Mouse (Mus musculus) urinary bladder, postnatal 36 days (tissue): ENCODE results near the gene Ghrl.
A peak's percentile ranks its signal among the peaks of the same experiment; 100 is the strongest.
"Not testable (repeated sequence)": the region's sequence is repeated elsewhere in the genome, so short reads cannot be mapped to it uniquely, and the experiment has no call there.

Experiments
- DNase-seq, 2 experiments: peaks; one replicate each; pipeline ENCODE4 v3.0.0; 2022; ENCODE audit warnings: low spot score in 2 of 2, mixed read lengths in 1 of 2

Gene Ghrl

GRCm38 (mm10) chr6:113696582-113697221 is 23.0 kb downstream of the Ghrl start, which contains the start of gene Tatdn2:
Gene Tatdn2 (plus strand): TSS chr6:113697050.
- peak; percentile 92 to 97 for DNase-seq

GRCm38 (mm10) chr6:113695766-113696355 is 23.8 kb downstream of the Ghrl start:
- DNase-seq, result no peak

GRCm38 (mm10) chr6:113695203-113695602 is 24.5 kb downstream of the Ghrl start:
- no peak for DNase-seq

DNA sequence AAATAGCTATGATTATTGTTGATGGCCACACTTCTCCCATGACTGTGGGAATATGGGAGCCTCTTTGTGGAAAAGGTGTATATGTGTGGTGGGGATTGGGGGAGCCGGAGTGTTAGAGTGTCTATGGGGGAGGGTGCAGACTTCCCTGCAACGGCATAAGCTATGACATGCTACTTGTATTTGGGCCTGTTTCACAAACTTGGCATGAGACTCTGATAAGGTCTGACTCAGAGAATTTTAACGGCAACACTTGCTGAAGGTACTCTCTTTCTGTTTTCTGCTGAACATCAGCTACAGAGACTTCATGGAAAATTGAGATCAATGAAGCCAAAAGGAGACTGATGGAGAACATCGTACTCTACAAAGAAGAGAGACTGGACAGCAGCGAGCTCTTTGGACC is 26.3 kb downstream of the Ghrl start:
- DNase-seq, result no peak

- no peak for DNase-seq
Measured at GRCm38 (mm10) chr6:113692661-113693133, 27.0 kb downstream of the Ghrl start.

DNA sequence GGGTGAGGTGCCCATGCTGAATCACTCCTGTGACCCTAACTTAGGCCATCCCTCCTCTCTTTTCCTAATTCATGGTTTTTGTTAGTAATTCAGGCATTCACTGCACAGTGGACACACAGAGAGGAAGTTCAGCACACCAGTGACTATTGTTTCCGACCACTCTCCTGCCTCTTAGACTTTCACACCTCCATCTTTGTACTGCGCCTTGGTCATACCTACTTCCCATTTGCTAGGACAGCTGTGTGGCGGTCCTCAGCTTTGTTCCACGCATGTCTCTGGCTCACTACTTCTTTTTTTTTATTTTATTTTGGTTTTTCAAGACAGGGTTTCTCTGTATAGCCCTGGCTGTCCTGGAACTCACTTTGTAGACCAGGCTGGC is 28.6 kb downstream of the Ghrl start:
- DNase-seq, result no peak

DNA sequence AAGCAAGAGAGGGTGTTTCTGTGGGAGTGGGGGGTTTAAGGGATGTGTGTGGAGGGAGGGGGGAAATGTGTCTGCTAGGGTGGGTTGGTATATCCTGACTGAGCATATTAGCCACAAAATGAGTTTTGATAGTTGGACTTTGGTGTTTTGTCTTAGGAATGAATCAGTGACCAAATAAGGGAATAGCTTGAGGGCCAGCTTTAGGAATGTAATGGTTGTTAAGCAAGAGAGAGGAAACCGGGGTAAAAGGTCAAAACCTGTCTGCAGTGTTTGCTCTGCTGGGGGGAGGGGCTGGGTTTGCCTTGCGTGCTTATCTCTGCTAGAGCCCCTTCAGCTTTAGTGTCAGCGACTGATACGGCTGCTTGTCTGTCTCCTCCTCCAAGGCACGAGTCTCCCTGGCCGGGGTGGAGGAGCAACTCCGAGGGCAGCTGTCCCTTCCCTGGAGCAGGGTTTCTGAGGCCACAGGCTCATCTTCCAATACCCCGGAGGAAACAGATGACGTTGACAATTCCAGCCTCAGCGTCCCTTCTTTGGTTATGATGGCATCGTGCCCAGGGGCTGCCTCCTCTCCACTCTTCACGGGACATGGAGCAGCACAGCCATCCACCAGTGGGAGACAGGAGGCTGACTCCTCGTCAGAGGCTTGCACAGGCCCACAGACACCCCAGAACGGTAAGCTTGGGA is 29.1 kb downstream of the Ghrl start:
- DNase-seq, result peak; percentile 73 to 83

- DNase-seq, result no peak
Measured at GRCm38 (mm10) chr6:113690008-113690399, 29.7 kb downstream of the Ghrl start.

DNA sequence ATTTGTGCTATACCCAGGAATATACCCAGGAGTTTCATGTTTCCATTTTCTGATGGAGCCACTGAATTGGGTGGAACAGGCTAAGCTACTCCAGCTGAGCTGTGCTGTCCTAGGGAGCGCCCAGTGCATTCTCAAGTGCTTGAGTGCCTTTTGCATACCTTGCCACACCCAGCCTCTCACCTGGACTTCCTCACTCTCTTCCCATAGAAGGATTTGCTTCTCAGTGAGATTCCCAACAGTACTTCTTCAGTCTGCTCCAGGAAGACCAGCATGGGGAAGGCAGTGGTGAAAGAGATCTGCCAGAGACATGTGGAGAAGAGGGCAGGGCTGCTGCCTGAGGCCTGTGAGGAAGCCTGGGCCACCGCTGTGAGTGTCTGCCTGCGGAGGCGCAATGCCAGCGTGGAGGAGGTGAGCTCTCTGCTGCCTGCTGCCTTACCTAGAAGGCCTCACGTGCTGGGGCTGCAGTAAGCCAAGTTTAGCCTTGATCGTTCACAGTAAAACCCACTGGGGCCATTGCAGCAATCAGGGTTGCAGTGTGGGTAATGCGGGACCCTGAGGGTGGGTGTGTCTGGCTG is 33.0 kb downstream of the Ghrl start:
- no peak for DNase-seq

DNA sequence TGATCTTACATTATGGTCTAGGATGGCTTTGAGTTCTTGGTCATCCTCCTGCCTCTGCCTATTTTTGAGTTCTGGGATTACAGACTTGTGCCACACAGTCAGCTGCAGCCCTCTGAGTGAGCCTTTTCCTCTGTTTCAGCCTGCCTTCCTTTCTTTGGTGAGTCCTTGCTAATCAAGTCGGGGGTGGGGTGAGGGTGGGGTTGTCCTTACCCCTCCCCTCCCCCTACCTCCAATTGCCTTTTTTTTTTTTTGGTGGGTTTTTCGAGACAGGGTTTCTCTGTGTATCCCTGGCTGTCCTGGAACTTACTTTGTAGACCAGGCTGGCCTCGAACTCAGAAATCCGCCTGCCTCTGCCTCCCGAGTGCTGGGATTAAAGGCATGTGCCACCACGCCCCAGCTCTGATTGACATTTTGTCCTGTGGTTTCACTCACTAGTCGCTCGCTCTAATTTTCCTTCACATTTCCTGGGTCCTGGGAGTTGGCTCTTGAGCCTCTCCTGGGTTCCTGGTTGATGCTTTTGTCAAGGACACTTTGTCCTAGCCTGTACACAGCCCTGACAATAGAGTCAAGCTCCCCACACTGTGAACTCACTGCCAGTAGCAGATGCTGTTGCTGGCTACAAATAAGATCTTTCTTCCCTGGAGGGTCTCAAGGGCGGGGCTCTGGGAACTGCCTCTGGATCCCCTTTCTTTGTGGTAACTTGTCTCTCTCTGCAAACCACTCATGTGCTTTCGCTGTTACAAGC is 36.4 kb downstream of the Ghrl start:
- no peak for DNase-seq

DNA sequence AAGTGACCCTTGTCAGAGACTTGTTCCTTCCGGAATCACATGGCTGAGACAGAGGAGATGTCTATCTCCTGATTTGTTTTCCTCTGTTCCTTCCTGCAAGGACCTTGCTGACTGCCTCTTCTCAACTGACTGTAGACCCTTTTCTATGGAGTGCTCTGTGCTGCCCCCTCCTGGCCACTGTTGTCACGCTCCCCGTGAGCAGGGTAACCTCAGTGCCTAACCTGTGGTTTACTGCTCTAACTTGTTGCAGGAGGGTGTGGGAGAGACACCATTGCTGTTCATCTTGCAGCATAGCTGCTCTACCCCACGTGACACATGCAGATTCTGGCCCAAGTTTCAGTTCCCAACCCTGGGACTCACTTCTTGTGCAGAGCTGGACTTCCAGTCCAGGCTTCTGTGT is 38.4 kb downstream of the Ghrl start:
- peak; percentile 77 to 85 for DNase-seq

- DNase-seq, result no peak
Measured at GRCm38 (mm10) chr6:113679993-113680566, 39.6 kb downstream of the Ghrl start.

DNA sequence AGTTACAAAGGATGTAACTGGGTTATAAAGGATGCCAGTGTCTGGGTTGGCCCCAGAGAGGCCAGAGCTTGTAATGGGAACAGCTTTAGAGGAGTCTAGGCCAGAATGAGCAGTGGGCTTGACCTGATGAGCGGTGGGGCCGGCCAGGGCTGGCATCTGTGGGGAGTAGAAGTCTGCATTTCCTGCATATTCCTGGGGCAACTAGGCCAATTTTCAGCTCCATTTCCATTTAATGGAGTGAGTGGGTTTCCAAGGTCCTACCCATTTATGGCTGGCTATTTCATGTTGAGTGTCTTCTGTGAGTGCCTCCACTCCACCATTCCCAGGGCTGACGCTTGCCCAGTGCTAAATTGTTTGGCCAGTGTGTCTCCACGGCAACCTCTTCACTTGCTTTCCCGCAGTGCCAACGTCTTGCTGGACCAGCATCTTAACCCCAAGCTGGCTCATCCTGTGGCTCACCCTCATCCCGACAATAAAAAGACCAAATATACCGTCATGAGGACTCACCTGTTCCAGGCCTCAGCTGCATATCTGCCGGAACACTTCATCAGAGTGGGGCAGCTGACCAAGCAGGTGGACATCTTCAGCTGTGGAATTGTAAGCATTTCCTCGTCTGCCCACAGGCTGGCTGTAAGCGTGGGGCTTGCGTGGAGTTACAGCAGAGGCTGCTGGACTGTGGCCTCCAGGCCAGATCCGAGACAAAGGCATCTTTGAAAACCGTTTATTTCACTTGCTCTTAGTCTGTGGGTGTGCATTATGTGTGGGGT is 41.3 kb downstream of the Ghrl start:
- DNase-seq, result no peak

DNA sequence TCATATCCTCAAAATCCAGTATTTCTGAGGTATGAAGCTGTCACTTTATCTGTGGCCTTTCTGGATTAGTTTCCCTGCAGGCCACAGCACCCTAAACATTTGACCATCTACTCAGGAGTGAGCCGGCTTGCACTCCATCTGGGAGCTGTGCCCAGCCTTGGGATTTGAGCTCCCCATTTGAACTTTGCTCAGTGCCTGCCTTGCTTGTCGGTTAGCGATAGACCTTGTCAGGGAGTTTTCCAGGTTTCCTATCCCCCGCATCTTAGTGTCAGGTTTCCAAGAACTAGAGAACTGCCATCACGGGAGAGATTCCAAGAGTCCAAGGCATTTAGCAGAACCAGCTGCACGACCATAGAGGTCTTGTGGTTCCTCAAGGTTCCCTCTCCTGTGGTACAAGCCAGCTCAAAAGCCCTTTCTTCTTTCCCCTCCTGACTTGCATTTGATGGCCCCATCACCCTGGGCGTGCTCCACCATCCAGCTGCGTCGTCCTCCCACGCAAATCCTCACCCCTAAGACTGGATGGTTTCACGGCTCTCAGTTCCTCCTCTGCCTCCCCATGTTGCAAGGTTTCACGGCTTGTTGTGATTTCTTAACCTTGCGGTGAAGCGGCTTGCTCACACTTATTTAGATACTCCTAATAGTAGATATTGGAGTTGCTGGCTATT is 42.5 kb downstream of the Ghrl start:
- no peak for DNase-seq

DNA sequence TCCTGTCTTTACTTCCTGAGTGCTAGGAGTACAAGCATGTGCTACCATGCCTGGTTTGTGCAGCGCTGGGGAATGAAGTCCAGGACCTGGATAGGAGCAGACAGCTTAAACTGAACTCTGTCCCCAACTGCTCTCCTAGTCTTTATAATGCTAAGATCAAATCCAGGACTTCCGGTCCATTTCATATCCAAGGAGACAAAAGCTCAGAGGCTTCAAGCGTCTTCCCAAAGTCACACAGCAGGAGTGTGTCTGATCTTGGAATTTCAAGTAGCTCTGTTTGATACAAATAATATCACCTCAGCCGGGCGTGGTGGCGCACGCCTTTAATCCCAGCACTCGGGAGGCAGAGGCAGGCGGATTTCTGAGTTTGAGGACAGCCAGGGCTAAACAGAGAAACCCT is 43.7 kb downstream of the Ghrl start:
- DNase-seq, result no peak

DNA sequence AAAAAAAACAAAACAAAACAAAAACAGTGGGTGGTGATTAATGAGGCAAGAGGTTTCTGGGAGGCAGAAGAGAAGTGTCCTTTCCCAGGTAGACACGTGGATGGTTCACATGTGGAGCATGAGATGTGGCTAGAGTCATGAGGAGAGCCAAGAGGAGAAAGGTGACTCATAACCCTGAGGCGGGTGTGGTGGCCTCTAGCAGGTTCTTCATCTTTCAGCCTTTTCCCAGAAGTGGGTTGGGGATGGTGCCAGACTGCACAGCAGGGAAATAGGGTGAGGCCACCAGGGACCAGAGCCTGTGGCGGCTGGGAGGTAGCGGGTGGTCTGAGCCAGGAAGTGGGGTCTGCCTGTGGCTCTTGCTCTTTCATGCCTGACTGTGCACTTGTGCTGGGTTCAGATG is 44.4 kb downstream of the Ghrl start:
- DNase-seq, result peak in 1 of 2 experiments; percentile 46

DNA sequence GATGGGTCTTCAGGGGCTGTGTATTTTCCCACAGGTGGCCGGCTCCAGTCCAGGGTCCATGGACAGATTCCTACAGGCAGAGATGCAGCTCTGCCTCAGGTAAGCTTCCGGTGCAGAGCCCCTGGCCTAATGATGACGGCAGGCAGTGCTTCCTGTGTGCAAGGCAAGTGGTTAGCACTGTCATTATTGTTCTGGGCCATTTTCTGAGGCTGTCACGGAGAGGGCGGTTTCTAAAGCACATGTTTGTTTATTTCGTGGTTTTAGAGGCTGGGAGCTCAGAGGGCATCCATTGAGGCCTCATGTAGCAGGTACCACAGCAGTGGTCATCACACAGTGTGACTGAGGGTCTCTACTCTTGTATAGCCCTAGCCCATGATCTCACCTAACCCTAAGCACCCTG is 46.7 kb downstream of the Ghrl start:
- DNase-seq, result no peak

DNA sequence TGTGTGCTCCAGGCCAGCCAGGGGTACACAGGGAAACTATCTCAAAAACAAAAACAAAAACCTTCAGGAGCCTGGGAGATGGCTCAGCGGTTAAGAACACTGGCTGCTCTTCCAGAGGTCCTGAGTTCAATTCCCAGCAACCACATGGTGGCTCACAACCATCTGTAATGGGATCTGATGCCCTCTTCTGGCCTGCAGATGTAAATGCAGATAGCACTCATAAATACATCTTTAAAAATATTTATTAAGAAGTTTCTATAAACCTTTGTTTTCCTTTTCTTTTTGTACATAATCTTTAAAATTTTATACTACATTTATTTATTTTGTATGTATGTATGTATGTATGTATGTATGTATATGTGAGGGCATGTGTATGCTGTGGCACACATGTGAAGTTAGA is 47.7 kb downstream of the Ghrl start:
- DNase-seq, result not testable (repeated sequence)

DNA sequence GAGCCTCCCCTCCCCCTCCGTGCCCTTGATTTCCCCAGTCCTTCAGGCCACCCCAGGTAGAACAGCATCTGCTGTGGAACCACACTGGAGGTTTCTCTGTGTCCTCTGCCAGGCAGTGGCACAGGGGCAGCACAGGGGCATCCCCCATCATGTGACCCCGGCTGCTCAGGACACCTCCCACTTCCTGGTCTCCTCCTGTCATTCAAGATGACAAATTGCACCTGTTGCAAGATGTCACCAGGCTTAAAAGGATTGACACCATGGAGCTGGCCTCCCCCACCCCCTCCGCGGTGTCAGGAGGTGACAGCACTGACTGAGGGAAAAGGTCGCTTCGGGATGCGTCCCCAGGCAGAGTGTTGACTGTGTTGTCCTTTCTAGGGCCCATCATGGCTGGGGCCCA is 49.9 kb downstream of the Ghrl start:
- DNase-seq, result no peak
